13 mouse cellular contexts compared by ENCODE assay signal in the genomic region with DNA sequence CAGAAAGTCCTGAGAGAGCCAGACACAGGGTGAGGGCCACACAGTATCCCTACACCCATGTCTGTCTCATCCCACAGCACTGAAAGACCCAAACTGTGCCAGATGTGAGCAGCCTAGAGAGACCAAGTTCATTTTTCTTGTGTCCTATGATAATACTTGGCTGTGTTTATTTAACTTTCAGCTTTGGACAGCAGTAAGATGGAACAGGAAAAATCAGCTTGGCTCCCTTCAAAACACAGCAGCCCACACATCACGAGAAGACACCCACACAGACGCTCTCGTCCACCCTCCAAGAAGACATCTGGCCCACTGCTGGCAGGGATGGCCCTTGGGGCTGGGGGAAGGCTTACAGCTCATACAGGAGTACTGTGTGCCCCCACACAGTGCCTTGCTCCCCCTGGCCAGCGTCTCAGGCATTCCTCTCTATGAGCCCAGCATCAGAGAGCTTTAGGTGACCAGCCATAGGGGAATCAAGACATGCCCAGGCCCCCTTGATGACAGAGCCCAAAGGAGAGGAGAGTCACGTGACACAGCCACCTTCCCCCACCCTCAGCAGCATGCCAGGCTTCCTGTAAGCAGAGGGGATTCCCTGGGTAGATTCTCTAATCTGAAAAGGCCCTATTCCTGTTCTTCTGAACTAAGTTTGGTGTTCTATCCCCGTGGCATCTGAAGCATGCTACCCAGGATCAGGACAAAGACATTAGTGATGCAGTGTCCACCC. TPM values are rescaled to one million over a fixed set of nuclear protein-coding genes. Genes with fewer than 3 reads are reported as not detected.
DNase-seq lines count a peak whose midpoint lies in the region; ATAC-seq lines count a peak whose summit lies in the region.
"Had no signal": no experiment of that assay in that cellular context is flagged by ENCODE, and none has a peak within 500 bp of the region (broad histone marks: within the 10 kb centered on the region; RNA-seq: fewer than 3 reads in every experiment).

No protein-coding gene starts in this region.

- no peak overlapping the region for H3K4me3 ChIP-seq in kidney, embryonic 16.5 days (ENCODE audit: low read length)
- no peak overlapping the region for H3K4me3 ChIP-seq in stomach, embryonic 15.5 days (replicated peaks)
- H3K4me3 ChIP-seq: forebrain, embryonic 15.5 days; myocyte had no signal

- H3K4me1 ChIP-seq in kidney, embryonic 16.5 days (ENCODE audit: insufficient read depth, low read length): peaks cover 59% of the 10 kb centered on the region
- peaks cover 41% of the 10 kb centered on the region for H3K4me1 ChIP-seq in stomach, embryonic 15.5 days

- H3K27me3 ChIP-seq in kidney, embryonic 16.5 days (ENCODE audit: insufficient read depth, low read length): no peaks in the 10 kb centered on the region
- H3K27me3 ChIP-seq in stomach, embryonic 15.5 days (replicated peaks): no peaks in the 10 kb centered on the region
- H3K27me3 ChIP-seq: forebrain, embryonic 15.5 days had no signal

- DNase-seq in gastrocnemius, postnatal 25 days: peak; percentile 46
- no peak for DNase-seq in gastrocnemius, postnatal 4 days (ENCODE audit: low spot score in 2 of 2)
- DNase-seq in kidney, postnatal 25 days: no peak
- peak; percentile 28 for DNase-seq in ovary, postnatal 36 days (ENCODE audit: low spot score)
- DNase-seq in ovary, postnatal 10 days (ENCODE audit: low spot score): no peak
- DNase-seq: adrenal gland, adult 8-10 months had no signal

- peak overlapping the region; percentile 41; the same call in 1 of the 2 replicates for H3K27ac ChIP-seq in kidney, embryonic 16.5 days (ENCODE audit: low read length)
- peak overlapping the region; percentile 76 for H3K27ac ChIP-seq in stomach, embryonic 15.5 days
- H3K27ac ChIP-seq: forebrain, embryonic 15.5 days had no signal

- no peaks in the 10 kb centered on the region for H3K9me3 ChIP-seq in kidney, embryonic 16.5 days (ENCODE audit: low read length)
- H3K9me3 ChIP-seq in stomach, embryonic 15.5 days: no peaks in the 10 kb centered on the region
- H3K9me3 ChIP-seq: forebrain, embryonic 15.5 days had no signal

- H3K9ac ChIP-seq in kidney, embryonic 16.5 days (replicated peaks; ENCODE audit: low read length): no peak overlapping the region
- H3K9ac ChIP-seq in stomach, embryonic 15.5 days: no peak overlapping the region
- H3K9ac ChIP-seq: forebrain, embryonic 15.5 days had no signal

- H3K4me2 ChIP-seq in kidney, embryonic 16.5 days (replicated peaks; ENCODE audit: low read depth, low read length): no peak overlapping the region
- no peak overlapping the region for H3K4me2 ChIP-seq in stomach, embryonic 15.5 days
- H3K4me2 ChIP-seq: forebrain, embryonic 15.5 days had no signal

- WGBS in kidney, embryonic 16.5 days: 37% methylated on average over 6 of the region's 6 CpGs
- 27% methylated on average over 6 of the region's 6 CpGs for WGBS in stomach, embryonic 15.5 days

- H3K36me3 ChIP-seq in kidney, embryonic 16.5 days (ENCODE audit: insufficient read depth, low read length): no peaks in the 10 kb centered on the region
- no peaks in the 10 kb centered on the region for H3K36me3 ChIP-seq in stomach, embryonic 15.5 days
- H3K36me3 ChIP-seq: forebrain, embryonic 15.5 days had no signal

- ATAC-seq in kidney, embryonic 16.5 days (ENCODE audit: low FRiP score, low TSS enrichment): 0 out of 2 replicates have a peak, but pooled peaks have one; percentile 33
- peak; percentile 56; the same call in 1 of the 2 replicates for ATAC-seq in stomach, embryonic 15.5 days (ENCODE audit: insufficient read depth, low FRiP score, low read depth)
- ATAC-seq in cerebellum, adult (ENCODE audit: insufficient number of reproducible peaks, low FRiP score, low TSS enrichment): no peak
- ATAC-seq: forebrain, embryonic 15.5 days; Patski had no signal

RNA-seq across cellular contexts. Expression of a gene that starts 45.0 kb away (rescaled TPM):
- total RNA-seq in gastrocnemius, postnatal 25 days (2021): 10 to 100 TPM; 15.6 to 16.4 TPM
- total RNA-seq in gastrocnemius, postnatal 4 days (2021): 10 to 100 TPM; 31.4 to 36.4 TPM
- 9.1 and 11.4 TPM in 2 replicates for polyA plus RNA-seq in kidney, embryonic 16.5 days (2015; fragmentation: Nextera tagmentation; extraction: Ambion mirVana)
- 9.3 and 9.6 TPM in 2 replicates for polyA plus RNA-seq in stomach, embryonic 15.5 days (2015; fragmentation: Nextera tagmentation; extraction: Ambion mirVana)
- total RNA-seq: megakaryocyte progenitor cell, adult 5-6 weeks had no signal

Comparison
In these comparisons a context has a peak if more than half of its experiments do, and no peak if none do; other contexts are left out.
1. DNase-seq: peak in gastrocnemius, postnatal 25 days (single experiment) and ovary, postnatal 36 days (single experiment); none in gastrocnemius, postnatal 4 days (0 of 2), kidney, postnatal 25 days (0 of 2) and ovary, postnatal 10 days (single experiment).